Mouse (Mus musculus) midbrain, embryonic 10.5 days (tissue): ENCODE results near the gene Tubg2. TPM values are rescaled to one million over a fixed set of nuclear protein-coding genes. Genes with fewer than 3 reads are reported as not detected.

Source experiments
- DNase-seq: peaks from one replicate; pipeline ENCODE4 v3.0.0-alpha.2; 2017; ENCODE audit warnings: low spot score
- H3K27ac ChIP-seq: fragments of 300-500 bp; sonication (generic); replicated peaks from 2 replicates; pipeline ENCODE4 v1.5.1; 2016; ENCODE audit warnings: mild to moderate bottlenecking
- H3K27me3 ChIP-seq: fragments of 300-500 bp; sonication (generic); 2 replicates; pipeline ENCODE4 v1.6.1; 2016; ENCODE audit warnings: low read depth, mild to moderate bottlenecking; ENCODE audit not compliant: poor library complexity, severe bottlenecking
- H3K36me3 ChIP-seq: fragments of 300-500 bp; sonication (generic); 2 replicates; pipeline ENCODE4 v1.6.1; 2016; ENCODE audit warnings: mild to moderate bottlenecking, moderate library complexity
- H3K4me1 ChIP-seq: fragments of 300-500 bp; sonication (generic); 2 replicates; pipeline ENCODE4 v1.6.1; 2016
- H3K4me3 ChIP-seq: fragments of 300-500 bp; sonication (generic); 2 replicates; pipeline ENCODE4 v1.5.1; 2016; ENCODE audit warnings: mild to moderate bottlenecking, moderate library complexity
- H3K9me3 ChIP-seq: fragments of 300-500 bp; sonication (generic); replicated peaks from 2 replicates; pipeline ENCODE4 v1.6.1; 2016; ENCODE audit warnings: mild to moderate bottlenecking
- WGBS: fragments of 180-500 bp; shearing (Covaris S2); methylation state at CpG from one replicate; pipeline ENCODE4 v1.1.7; 2016; 5-methylcytosine and 5-hydroxymethylcytosine counted together
- microRNA-seq: library from miRNA; unstranded; fragments of <30 nt; microRNA quantifications from one replicate; pipeline ENCODE4, GENCODE M21; 2017
- polyA plus RNA-seq: library from polyadenylated mRNA; unstranded; fragments of >200 nt; fragmentation: Nextera tagmentation; extraction: Ambion mirVana; gene quantifications from 2 replicates; pipeline ENCODE4 v1.2.1, GENCODE M21; 2016

The Tubg2 gene
- polyA plus RNA-seq, 1 experiment from 2014 or later: 2.1 TPM

DNA sequence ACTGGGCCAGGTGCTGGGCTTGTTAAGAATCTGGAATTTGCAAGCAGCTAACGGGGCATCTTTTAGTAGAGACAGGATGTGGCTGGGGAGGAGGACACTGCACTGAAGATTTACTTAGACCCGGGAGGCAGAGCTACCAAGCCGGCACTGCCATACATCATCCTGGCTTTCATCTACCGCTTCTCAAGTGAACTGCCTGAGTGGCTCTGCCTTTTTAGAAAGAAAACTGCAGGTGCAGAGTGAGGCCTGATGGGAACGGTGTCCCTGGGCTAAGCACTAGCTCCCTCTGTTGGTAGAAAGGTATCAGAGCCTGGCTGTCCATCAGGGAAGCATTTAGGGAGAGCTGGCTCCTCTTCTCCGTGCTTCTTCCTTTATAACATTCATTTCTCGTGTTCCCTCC is 45.3 kb downstream of the Tubg2 start:
- peaks cover 4% of the 10 kb centered on the region; the same call in 1 of the 2 replicates for H3K4me1 ChIP-seq
- no peaks in the 10 kb centered on the region for H3K27me3 ChIP-seq
- peak overlapping the region; percentile 38; the same call in 1 of the 2 replicates for H3K27ac ChIP-seq
- DNase-seq: no peak
- WGBS: 36% methylated on average over 7 of the region's 7 CpGs
- no peak overlapping the region for H3K4me3 ChIP-seq
- no peaks in the 10 kb centered on the region for H3K9me3 ChIP-seq
- H3K36me3 ChIP-seq: peaks cover 45% of the 10 kb centered on the region

Small RNAs within 50 kb of the gene (microRNA-seq; reads per million reads assigned to microRNA genes)
- gene Gm27626: not detected

Other genes with a start within 250 kb of the Tubg2 start
- 16.9 and 20.4 TPM in 2 replicates for gene Stat3, start 216.4 kb upstream of the Tubg2 start, polyA plus RNA-seq
- gene Cavin1, start 185.0 kb upstream of the Tubg2 start, polyA plus RNA-seq: 16.7 and 21.8 TPM in 2 replicates
- 33.9 and 43.9 TPM in 2 replicates for gene Atp6v0a1, start 146.5 kb upstream of the Tubg2 start, polyA plus RNA-seq
- gene Naglu, start 85.9 kb upstream of the Tubg2 start, polyA plus RNA-seq: 10.0 and 11.6 TPM in 2 replicates
- 0.12 TPM in 1 of 2 replicates, not detected in the other for gene Hsd17b1, start 77.5 kb upstream of the Tubg2 start, polyA plus RNA-seq
- gene Coasy, start 73.3 kb upstream of the Tubg2 start, polyA plus RNA-seq: 57.5 TPM in 2 replicates
- 42.7 and 49.1 TPM in 2 replicates for gene Mlx, start 68.6 kb upstream of the Tubg2 start, polyA plus RNA-seq
- 74.3 and 77.3 TPM in 2 replicates for gene Psmc3ip, start 60.5 kb upstream of the Tubg2 start, polyA plus RNA-seq
- gene Retreg3, start 36.0 kb upstream of the Tubg2 start, polyA plus RNA-seq: 16.4 and 20.2 TPM in 2 replicates
- 131 and 135 TPM in 2 replicates for gene Tubg1, start 36.0 kb upstream of the Tubg2 start, polyA plus RNA-seq
- 0.28 and 0.43 TPM in 2 replicates for gene Cntnap1, start 14.6 kb downstream of the Tubg2 start, polyA plus RNA-seq
- gene Plekhh3, start 15.4 kb downstream of the Tubg2 start, polyA plus RNA-seq: 4.5 and 5.6 TPM in 2 replicates
- gene Ccr10, start 19.5 kb downstream of the Tubg2 start, polyA plus RNA-seq: 0.17 and 0.20 TPM in 2 replicates
- gene Ezh1, start 70.6 kb downstream of the Tubg2 start, polyA plus RNA-seq: 11.1 and 11.2 TPM in 2 replicates
- 64.7 and 71.5 TPM in 2 replicates for gene Ramp2, start 90.1 kb downstream of the Tubg2 start, polyA plus RNA-seq
- 137 and 143 TPM in 2 replicates for gene Vps25, start 97.8 kb downstream of the Tubg2 start, polyA plus RNA-seq
- gene Wnk4, start 104.7 kb downstream of the Tubg2 start, polyA plus RNA-seq: 5.4 and 8.0 TPM in 2 replicates
- gene Cntd1, start 123.1 kb downstream of the Tubg2 start, polyA plus RNA-seq: 1.6 and 1.8 TPM in 2 replicates
- gene Coa3, start 123.2 kb downstream of the Tubg2 start, polyA plus RNA-seq: 223 and 228 TPM in 2 replicates
- 152 and 162 TPM in 2 replicates for gene Becn1, start 146.4 kb downstream of the Tubg2 start, polyA plus RNA-seq
- gene Psme3, start 160.3 kb downstream of the Tubg2 start, polyA plus RNA-seq: 181 and 194 TPM in 2 replicates
- gene Aoc2, start 169.2 kb downstream of the Tubg2 start, polyA plus RNA-seq: 1.6 and 2.5 TPM in 2 replicates
- 0.04 TPM in 1 of 2 replicates, not detected in the other for gene Aoc3, start 174.7 kb downstream of the Tubg2 start, polyA plus RNA-seq
- gene G6pc, start 211.7 kb downstream of the Tubg2 start, polyA plus RNA-seq: not detected in 2 replicates